Mouse (Mus musculus) frontal cortex, adult (tissue): ENCODE measurements around the gene Raet1d.
A peak's percentile ranks its signal among the peaks of the same experiment; 100 is the strongest.
"Not testable (repeated sequence)": the region's sequence is repeated elsewhere in the genome, so short reads cannot be mapped to it uniquely, and the experiment has no call there.

ENCODE experiments used
- ATAC-seq: cut with Nextera tagmentation; 2 replicates; pipeline ENCODE4 v1.9.2; 2017; ENCODE audit warnings: mild to moderate bottlenecking, moderate library complexity, mixed read lengths; ENCODE audit not compliant: low TSS enrichment

Raet1d gene

DNA sequence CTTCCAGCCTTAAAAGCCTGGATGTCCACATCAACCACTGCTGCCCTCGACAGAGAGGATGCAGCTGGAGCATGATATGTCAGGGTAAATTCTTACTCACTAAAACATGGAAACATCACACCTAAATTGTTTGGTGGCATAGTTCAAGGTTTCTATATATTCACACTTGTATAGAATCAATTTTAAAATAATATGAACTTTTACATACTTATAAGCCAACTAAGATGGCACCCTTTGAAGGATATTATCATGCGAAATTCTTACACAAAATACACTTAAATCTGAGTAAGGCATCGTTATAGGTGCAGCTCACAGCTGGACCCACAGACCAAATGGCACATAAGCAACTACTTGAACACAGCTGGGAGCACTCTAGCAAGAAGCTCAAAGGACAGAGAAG lies at the start of gene Raet1d:
TSS of gene Raet1d (plus strand) at position 301 of the 400 bp plus-strand sequence.
- not testable (repeated sequence) for ATAC-seq

DNA sequence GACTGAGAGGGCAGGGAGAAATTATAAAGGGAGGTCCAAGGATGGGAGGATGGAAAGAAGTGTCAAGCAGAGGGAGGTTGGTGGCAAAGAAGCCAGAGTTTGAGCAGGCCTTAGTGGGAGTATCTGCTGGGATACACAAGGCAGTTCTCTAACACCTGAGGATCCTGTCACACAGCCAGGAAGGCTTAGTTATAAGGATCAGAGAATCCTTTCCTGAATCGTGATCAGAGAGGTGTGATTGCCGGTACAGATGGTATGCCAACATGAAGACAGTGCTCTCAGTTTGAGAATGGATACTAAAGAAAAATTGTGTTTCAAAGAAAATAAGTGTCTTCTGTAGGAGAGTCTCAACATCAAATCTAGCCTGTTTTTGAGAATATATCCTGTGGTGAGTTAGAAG lies 37.5 kb upstream of the Raet1d start:
- ATAC-seq: peak; percentile 84

DNA sequence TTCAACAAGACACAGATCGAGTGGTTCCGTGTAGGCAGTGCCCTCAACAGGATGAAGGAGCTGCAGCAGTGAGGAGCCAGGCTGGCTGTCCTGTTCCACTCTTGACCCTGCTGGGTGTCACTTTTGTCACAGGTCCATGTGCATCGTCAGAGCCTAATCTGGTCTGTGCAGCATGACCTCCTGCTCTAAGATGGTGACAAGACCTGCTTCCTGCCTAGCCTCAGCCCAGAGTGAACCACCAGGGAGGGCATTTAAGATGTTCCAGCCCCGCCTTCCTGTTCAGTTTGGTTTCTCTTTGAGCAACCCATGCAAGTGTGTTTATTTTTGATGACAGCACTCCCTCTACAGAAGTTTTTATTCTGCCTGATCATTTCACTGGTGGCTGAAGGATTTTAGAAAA lies 14.6 kb upstream of the Raet1d start:
- ATAC-seq: not testable (repeated sequence)

DNA sequence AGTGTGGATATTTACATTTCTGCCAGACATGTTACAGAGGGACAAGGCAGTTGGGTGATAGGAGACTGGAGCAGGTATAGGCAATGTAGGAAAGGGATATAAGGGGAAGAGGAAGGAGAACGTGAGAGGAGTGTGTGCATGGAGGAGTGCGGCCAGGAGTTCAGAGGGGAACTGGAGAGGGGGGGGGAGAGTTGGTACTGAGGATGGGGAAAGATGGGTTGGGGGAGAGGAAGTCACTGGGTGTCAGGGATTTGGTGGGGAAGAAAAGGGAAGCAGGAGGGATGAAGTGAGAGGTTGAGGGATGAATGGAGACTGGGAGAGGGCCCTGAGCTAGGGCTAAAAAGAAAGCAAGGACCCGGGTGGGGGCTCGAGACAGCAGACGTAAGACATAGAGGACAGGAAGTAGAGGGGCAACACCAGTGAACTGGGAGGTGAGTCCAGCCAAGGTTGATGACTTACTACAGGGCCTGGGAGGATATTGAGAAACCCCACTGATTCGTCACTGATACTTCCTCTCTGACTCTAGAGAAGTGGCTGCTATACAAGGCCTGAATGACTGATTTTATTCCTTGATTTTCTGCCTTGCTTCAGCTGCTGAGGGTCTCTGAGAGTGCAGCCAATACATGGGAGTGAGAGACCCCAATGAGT lies 6.7 kb upstream of the Raet1d start:
- ATAC-seq: not testable (repeated sequence)

DNA sequence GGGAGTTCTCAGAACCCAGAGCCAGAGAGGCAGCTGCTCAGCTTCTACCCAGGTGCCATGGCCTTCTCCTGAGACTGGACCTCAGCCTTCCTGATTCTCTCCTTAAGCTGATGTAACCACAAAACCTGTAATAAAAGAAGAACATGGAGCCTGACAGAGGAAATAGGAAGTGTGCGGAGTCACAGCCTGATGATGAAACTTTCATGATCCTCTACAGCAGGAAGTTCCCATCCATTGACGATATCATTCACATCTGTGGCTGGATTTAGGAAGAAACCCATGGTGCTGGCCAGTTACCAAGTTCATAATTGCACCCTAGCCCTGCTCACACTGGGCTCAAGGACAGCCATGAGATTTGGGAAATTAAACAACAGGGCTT lies 6.2 kb upstream of the Raet1d start:
- ATAC-seq: not testable (repeated sequence)

DNA sequence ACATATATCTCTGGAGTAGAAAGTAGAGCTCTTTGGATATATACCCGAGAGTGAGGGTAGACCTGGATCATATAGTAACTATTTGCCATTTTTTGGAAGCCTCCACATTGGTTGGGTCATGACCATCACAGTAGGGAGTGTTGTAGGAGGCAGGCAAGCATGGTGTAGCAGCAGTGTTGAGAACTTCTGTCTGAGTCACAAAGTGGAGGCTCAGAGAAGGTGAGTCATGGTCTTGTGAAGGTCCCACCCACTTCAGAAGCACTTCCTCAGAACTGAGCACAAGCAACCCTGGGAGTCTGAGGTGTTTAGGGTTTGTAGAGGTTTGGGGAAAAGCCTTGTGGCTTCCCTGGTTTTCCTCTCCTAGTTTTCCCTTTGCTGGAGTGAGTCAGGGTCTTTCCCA lies 3.0 kb upstream of the Raet1d start:
- peak; percentile 80 for ATAC-seq

DNA sequence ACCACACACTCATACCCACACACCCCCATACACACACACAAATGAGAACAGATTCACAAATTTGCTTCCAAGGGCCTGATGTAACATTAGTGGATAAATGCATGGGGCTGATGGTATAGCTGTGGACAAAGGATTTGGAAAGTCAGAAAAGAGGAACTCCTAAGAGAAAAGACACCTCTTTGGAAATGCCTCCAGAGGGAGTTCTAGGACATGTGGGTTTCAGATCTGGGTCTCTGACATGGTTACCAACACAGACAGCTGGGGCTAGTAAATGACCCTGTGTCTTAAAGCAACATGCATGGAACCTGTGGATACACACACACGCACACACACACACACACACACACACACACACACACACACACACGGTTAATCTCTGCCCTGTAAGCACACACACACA lies 605 bp downstream of the Raet1d start:
- ATAC-seq: not testable (repeated sequence)

DNA sequence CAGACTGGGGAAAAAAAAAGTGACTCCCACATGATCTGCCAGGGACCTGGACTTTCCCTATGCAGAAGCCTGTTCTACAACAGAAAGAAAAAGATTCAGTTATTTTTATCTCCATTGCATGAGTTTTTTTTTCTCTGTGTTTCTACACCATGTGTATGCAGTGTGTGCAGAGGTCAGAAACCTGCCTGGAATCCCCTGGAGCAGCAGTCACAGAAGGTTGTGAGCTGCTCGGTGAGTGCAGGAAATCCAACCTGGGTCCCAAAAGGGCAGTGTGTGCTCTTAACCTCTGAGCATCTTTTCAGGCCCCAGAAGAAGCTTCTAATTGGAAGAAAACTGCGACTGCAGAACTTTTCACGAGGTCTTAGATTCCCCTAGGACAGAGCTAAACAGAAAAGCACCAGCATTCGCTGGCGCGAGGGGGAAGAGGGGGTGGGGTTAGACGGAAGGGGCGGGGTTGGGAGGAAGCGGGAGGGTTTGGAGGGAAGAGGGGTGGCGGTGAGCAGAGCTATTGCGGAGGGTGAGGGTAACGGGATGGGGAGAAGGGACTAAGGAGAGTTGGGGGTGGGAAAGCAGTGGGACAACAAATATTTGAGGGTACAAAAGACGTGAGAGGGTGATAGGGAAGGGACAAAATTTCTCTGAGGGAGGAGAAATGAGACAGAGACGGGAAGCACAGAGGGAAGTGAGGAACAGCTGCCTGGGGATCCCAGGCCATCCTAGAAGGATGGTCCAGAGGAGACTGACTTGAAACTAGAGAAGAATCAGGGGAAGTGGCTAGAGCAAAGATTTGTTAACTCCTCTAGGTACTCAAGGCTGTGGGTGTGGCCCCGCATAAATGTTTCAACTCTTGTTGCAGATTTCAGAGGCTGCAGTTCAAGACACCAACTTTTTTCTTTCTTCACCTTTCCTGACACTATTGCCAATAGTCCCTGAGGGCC lies 1.3 kb downstream of the Raet1d start:
- peak; percentile 57; the same call in 1 of the 2 replicates for ATAC-seq

DNA sequence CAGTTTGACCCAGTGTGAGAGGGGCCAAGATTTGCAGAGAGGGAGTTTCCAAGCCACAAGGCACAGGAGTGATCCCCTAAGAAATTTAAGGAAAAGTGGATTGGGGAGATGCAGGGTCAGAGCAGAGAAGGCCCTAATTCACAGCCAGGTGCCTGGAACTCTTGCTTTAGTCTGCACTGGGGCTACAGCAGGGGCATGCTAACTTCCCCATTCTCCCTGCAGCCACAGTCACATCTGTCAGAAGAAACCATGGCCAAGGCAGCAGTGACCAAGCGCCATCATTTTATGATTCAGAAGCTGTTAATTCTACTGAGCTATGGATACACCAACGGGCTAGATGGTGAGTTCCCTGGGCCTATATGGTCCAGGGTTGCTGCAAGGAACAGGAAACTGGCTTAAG lies 2.1 kb downstream of the Raet1d start:
- ATAC-seq: not testable (repeated sequence)

DNA sequence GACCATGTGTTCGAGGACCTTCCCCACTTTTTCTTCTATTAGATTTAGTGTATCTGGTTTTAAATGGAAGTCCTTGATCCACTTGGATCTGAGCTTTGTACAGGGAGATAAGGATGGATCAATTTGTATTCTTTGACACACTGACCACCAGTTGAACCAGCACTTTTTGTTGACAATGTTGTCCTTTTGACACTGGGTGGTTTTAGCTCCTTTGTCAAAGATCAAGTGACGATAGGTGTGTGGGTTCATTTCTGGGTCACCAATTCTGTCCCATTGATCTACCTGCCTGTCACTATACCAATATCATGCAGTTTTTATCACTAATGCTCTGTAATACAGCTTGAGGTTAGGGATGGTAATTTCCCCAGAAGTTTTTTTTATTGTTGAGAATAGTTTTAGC lies 4.6 kb downstream of the Raet1d start:
- ATAC-seq: not testable (repeated sequence)

DNA sequence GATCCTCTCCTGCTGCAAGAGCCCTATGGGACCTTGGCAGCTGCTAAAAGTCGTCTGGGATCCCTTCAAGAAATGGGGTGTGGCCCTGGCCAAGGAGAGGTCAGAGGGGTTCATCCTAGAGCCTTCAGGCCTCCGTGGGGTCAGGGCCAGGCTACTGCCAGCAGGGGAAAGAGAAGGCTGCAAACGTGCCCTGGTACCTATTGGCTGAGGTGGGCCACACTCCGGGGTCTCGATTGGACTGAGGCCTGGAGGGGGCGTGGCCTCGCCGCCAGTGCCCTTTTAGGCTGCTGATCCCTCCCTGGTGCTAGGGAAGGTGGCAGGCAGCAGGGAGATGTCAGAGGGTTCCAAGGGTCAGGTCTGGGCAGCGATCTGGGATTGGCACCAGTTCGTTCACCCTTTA lies 20.9 kb downstream of the Raet1d start:
- not testable (repeated sequence) for ATAC-seq

DNA sequence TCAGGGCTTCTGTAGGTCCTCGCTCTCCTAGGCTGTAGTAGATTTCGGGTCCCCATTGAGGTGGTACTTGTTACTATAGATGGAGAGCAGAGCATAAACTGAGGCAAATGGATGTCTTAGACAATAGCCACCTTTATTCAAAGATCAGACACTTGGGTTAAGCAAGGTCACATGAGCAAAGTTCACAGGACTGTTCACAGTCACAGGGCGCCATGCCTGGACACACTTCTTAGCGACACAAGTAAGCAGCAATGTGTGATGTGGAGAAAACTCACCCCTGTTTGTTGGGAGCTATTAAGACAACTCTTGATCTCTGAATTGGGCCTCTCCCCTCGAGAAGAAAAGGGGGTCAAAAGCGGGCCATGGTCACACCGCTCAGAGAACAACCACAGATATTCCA lies 29.8 kb downstream of the Raet1d start:
- not testable (repeated sequence) for ATAC-seq

DNA sequence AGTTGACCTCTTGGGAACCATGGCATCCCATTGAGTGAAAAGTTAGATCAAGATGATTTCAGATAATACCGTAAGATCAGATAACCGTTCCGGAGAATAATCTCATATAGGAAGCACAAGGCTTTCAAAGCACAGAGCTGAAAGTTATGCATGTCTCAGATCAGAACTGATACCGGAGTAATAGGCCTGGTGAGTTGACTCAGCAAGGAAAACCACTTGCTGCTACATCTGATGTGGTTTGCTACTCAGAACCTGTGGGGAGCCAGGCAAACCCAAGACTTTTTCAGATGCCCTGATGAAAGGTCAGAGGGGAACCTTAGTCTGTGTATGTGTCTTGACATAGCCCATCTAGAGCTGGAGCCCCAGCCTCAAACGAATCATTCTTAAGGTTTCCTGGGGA lies 31.3 kb downstream of the Raet1d start:
- not testable (repeated sequence) for ATAC-seq

DNA sequence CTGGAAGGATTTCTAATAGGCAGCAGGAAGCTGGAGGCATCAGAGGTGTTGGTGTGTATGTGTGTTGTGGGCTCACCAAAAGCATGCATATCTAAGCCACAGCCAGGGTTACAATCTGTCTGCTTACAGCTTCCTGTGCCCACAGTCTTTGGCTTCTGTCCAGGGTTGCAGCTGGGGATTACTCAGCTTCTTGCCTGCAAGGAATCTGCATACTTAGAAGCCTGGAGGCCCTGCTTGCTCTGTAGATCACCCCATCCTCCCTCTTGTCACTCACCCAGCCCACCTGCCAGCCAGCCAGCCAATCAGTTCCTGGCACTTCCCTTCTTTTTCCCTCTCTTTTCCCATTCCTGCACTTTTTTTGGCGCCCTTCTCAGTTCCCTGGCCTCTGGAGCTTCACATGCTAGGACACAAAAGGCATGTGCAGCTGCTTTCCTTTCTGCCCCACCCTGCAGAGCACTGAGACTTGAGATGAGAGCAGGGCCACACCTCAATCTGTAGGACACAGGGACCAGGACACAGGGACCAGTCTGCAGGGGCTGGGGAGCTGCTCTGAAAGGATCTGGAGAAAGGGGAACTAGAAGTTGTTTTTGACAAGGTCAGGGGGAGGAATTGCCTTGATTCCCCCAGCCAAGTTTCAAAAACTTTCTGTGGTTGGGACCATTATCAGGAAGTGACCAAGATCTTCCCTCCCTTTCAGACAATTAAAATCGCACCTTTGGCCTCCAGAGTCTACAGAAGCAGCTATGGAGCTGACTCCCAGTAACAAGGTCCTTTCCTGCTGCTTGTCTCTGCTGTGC lies 32.9 kb downstream of the Raet1d start:
- peak; percentile 97 for ATAC-seq

DNA sequence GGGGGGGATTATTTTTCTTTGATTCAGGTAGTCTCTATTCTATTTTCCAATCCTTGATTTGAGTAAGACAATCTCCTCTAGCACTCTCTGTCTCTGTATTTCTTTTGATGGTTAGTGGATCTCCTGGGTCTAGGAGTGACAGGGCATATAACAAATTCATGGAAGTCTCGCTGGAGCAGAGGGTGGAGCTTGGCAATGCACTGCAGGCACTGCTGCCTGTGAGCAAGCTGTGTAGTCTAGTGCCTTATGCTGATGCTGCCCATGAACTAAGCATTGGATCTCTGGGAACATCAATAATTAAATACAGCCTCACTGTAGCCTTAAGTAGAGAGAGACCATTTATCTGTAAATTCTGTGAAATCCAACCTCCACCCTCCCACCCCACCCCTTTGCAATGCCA lies 36.3 kb downstream of the Raet1d start:
- ATAC-seq: not testable (repeated sequence)

DNA sequence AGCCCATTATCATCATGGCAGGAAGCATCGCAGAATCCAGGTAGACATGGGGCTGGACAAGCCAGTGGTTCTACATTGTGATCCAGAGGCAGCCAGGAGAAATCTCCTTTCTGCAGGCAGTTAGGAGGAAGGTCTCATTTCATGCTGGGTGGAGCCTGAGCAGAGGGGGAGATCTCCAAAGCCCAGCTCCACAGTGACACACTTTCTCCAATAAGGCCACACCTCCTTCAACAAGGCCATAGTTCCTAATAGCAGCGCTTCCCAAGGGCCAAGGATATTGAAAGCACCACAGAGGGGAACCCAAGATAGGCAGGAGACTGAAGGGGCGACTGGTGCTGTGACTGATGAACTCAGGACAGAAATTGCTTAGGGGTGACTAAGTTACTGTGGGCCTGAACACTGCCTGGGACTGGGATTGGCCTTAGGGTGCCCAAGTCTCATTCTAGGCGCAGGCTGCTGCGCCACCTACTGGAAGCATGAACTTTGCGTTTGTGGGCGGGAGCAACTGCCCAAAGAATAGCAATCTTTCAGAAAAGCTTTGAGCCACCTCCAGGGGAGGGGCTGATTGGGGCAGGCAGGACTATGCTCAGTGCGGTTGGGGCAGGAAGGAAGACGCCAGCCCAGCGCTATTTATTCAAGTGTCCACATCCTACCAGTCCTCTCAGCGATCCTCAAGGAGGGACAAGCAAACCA lies 42.0 kb downstream of the Raet1d start:
- peak; percentile 88 for ATAC-seq

DNA sequence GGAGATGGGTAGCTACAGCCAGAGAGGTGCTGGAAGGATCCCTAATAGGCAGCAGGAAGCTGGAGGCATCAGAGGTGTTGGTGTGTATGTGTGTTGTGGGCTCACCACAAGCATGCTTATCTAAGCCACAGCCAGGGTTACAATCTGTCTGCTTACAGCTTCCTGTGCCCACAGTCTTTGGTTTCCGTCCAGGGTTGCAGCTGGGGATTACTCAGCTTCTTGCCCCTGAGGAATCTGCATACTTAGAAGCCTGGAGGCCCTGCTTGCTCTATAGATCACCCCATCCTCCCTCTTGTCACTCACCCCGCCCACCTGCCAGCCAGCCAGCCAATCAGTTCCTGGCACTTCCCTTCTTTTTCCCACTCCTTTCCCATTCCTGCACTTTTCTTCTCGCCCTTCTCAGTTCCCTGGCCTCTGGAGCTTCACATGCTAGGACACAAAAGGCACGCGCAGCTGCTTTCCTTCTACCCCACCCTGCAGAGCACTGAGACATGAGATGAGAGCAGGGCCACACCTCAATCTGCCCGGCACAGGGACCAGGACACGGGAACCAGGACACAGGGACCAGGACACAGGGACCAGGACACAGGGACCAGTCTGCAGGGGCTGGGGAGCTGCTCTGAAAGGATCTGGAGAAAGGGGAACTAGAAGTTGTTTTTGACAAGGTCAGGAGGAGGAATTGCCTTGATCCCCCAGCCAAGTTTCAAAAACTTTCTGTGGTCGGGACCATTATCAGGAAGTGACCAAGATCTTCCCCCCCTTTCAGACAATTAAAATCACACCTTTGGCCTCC lies 53.5 kb downstream of the Raet1d start:
- peak; percentile 90 for ATAC-seq
